Mouse (Mus musculus): ENCODE measurements around the gene Pik3r2. TPM values are rescaled to one million over a fixed set of nuclear protein-coding genes. Genes with fewer than 3 reads are reported as not detected.

The Pik3r2 gene
- polyA plus RNA-seq, 1 experiment from 2014 or later: 61.6 TPM

- no peak overlapping the region for H3K27ac ChIP-seq (ENCODE audit: low read depth, low read length)
- H3K4me1 ChIP-seq (replicated peaks; ENCODE audit: control insufficient read depth, insufficient read depth, low read length): peaks cover 11% of the 10 kb centered on the region; the same call in 1 of the 2 replicates
- peak overlapping the region; percentile 48 for H3K9ac ChIP-seq (ENCODE audit: low read length)
- H3K9me3 ChIP-seq (ENCODE audit: control insufficient read depth, low read length): no peaks in the 10 kb centered on the region
- peak; percentile 68 for DNase-seq (ENCODE audit: low spot score)
- no peak for ATAC-seq (replicated peaks; ENCODE audit: low FRiP score)
- peak overlapping the region; percentile 46 for H3K4me3 ChIP-seq (ENCODE audit: low read depth, low read length)
- H3K27me3 ChIP-seq (ENCODE audit: control insufficient read depth, insufficient read depth, low read length): peaks cover 31% of the 10 kb centered on the region
- 1% methylated on average over 45 of the region's 47 CpGs for WGBS
- H3K36me3 ChIP-seq (ENCODE audit: control insufficient read depth, insufficient read depth, low read length): no peaks in the 10 kb centered on the region
- peak overlapping the region; percentile 84 for H3K4me2 ChIP-seq (ENCODE audit: low read depth, low read length, severe bottlenecking)
Measured at GRCm38 (mm10) chr8:70803761-70804480, 27.4 kb upstream of the Pik3r2 start.

- Histone ChIP-seq H3K4me3 (ENCODE audit: low read depth, low read length) (no peak overlapping the region), H3K4me1 (replicated peaks; ENCODE audit: control insufficient read depth, insufficient read depth, low read length) (peaks cover 13% of the 10 kb centered on the region; the same call in 1 of the 2 replicates), H3K27me3 (ENCODE audit: control insufficient read depth, insufficient read depth, low read length) (peaks cover 40% of the 10 kb centered on the region), H3K9ac (ENCODE audit: low read length) (no peak overlapping the region), H3K27ac (ENCODE audit: low read depth, low read length) (no peak overlapping the region), H3K36me3 (ENCODE audit: control insufficient read depth, insufficient read depth, low read length) (no peaks in the 10 kb centered on the region), H3K4me2 (ENCODE audit: low read depth, low read length, severe bottlenecking) (no peak overlapping the region), H3K9me3 (ENCODE audit: control insufficient read depth, low read length) (no peaks in the 10 kb centered on the region)
- 72% methylated on average over 11 of the region's 11 CpGs for WGBS
- DNase-seq (ENCODE audit: low spot score) (no peak), ATAC-seq (replicated peaks; ENCODE audit: low FRiP score) (no peak)
Measured at GRCm38 (mm10) chr8:70802786-70803510, 26.4 kb upstream of the Pik3r2 start.

- WGBS: 86% methylated on average over 1 of the region's 1 CpGs
- peaks cover 42% of the 10 kb centered on the region for H3K27me3 ChIP-seq (ENCODE audit: control insufficient read depth, insufficient read depth, low read length)
- no peak overlapping the region for H3K9ac ChIP-seq (ENCODE audit: low read length)
- no peaks in the 10 kb centered on the region for H3K9me3 ChIP-seq (ENCODE audit: control insufficient read depth, low read length)
- H3K27ac ChIP-seq (ENCODE audit: low read depth, low read length): no peak overlapping the region
- DNase-seq (ENCODE audit: low spot score) (no peak), ATAC-seq (replicated peaks; ENCODE audit: low FRiP score) (no peak)
- H3K4me1 ChIP-seq (replicated peaks; ENCODE audit: control insufficient read depth, insufficient read depth, low read length): peaks cover 18% of the 10 kb centered on the region; the same call in 1 of the 2 replicates
- no peaks in the 10 kb centered on the region for H3K36me3 ChIP-seq (ENCODE audit: control insufficient read depth, insufficient read depth, low read length)
- no peak overlapping the region for H3K4me3 ChIP-seq (ENCODE audit: low read depth, low read length)
- H3K4me2 ChIP-seq (ENCODE audit: low read depth, low read length, severe bottlenecking): no peak overlapping the region
Measured at GRCm38 (mm10) chr8:70801830-70802229, 25.3 kb upstream of the Pik3r2 start.

GRCm38 (mm10) chr8:70801156-70801555 is 24.6 kb upstream of the Pik3r2 start:
- Histone ChIP-seq H3K27me3 (ENCODE audit: control insufficient read depth, insufficient read depth, low read length) (peaks cover 42% of the 10 kb centered on the region), H3K4me2 (ENCODE audit: low read depth, low read length, severe bottlenecking) (no peak overlapping the region), H3K9me3 (ENCODE audit: control insufficient read depth, low read length) (no peaks in the 10 kb centered on the region), H3K36me3 (ENCODE audit: control insufficient read depth, insufficient read depth, low read length) (no peaks in the 10 kb centered on the region), H3K4me3 (ENCODE audit: low read depth, low read length) (no peak overlapping the region), H3K9ac (ENCODE audit: low read length) (no peak overlapping the region), H3K27ac (ENCODE audit: low read depth, low read length) (no peak overlapping the region), H3K4me1 (replicated peaks; ENCODE audit: control insufficient read depth, insufficient read depth, low read length) (peaks cover 22% of the 10 kb centered on the region; the same call in 1 of the 2 replicates)
- DNase-seq (ENCODE audit: low spot score) (no peak), ATAC-seq (replicated peaks; ENCODE audit: low FRiP score) (no peak)
- 40% methylated on average over 15 of the region's 15 CpGs for WGBS

- H3K4me1 ChIP-seq (replicated peaks; ENCODE audit: control insufficient read depth, insufficient read depth, low read length): peaks cover 23% of the 10 kb centered on the region; the same call in 1 of the 2 replicates
Measured at GRCm38 (mm10) chr8:70800648-70801047, 24.1 kb upstream of the Pik3r2 start.

GRCm38 (mm10) chr8:70798281-70798680 is 21.8 kb upstream of the Pik3r2 start:
- H3K4me1 ChIP-seq (replicated peaks; ENCODE audit: control insufficient read depth, insufficient read depth, low read length): peaks cover 16% of the 10 kb centered on the region; the same call in 1 of the 2 replicates
- no peak for DNase-seq (ENCODE audit: low spot score)
- peak overlapping the region; percentile 59; the same call in 1 of the 2 replicates for H3K9ac ChIP-seq (ENCODE audit: low read length)

More at GRCm38 (mm10) chr8:70800648-70801047, 24.1 kb upstream of the Pik3r2 start:
- WGBS: 51% methylated on average over 10 of the region's 10 CpGs
- Histone ChIP-seq H3K4me2 (ENCODE audit: low read depth, low read length, severe bottlenecking) (no peak overlapping the region), H3K36me3 (ENCODE audit: control insufficient read depth, insufficient read depth, low read length) (no peaks in the 10 kb centered on the region), H3K9ac (ENCODE audit: low read length) (no peak overlapping the region), H3K4me3 (ENCODE audit: low read depth, low read length) (no peak overlapping the region), H3K27ac (ENCODE audit: low read depth, low read length) (no peak overlapping the region), H3K27me3 (ENCODE audit: control insufficient read depth, insufficient read depth, low read length) (peaks cover 40% of the 10 kb centered on the region), H3K9me3 (ENCODE audit: control insufficient read depth, low read length) (no peaks in the 10 kb centered on the region)
- DNase-seq (ENCODE audit: low spot score) (no peak), ATAC-seq (replicated peaks; ENCODE audit: low FRiP score) (no peak)

GRCm38 (mm10) chr8:70797081-70798070 is 20.9 kb upstream of the Pik3r2 start:
- Histone ChIP-seq H3K4me1 (replicated peaks; ENCODE audit: control insufficient read depth, insufficient read depth, low read length) (peaks cover 22% of the 10 kb centered on the region), H3K9ac (ENCODE audit: low read length) (peak overlapping the region; percentile 59), H3K27ac (ENCODE audit: low read depth, low read length) (no peak overlapping the region), H3K36me3 (ENCODE audit: control insufficient read depth, insufficient read depth, low read length) (no peaks in the 10 kb centered on the region), H3K4me2 (ENCODE audit: low read depth, low read length, severe bottlenecking) (peak overlapping the region; percentile 82), H3K27me3 (ENCODE audit: control insufficient read depth, insufficient read depth, low read length) (peaks cover 25% of the 10 kb centered on the region), H3K9me3 (ENCODE audit: control insufficient read depth, low read length) (no peaks in the 10 kb centered on the region), H3K4me3 (ENCODE audit: low read depth, low read length) (peak overlapping the region; percentile 58)
- 1% methylated on average over 55 of the region's 57 CpGs for WGBS
- DNase-seq (ENCODE audit: low spot score): peak; percentile 96
- peak; percentile 86 for ATAC-seq (replicated peaks; ENCODE audit: low FRiP score)

More at GRCm38 (mm10) chr8:70798281-70798680, 21.8 kb upstream of the Pik3r2 start:
- WGBS: 12% methylated on average over 15 of the region's 15 CpGs
- Histone ChIP-seq H3K36me3 (ENCODE audit: control insufficient read depth, insufficient read depth, low read length) (no peaks in the 10 kb centered on the region), H3K9me3 (ENCODE audit: control insufficient read depth, low read length) (no peaks in the 10 kb centered on the region), H3K4me2 (ENCODE audit: low read depth, low read length, severe bottlenecking) (peak overlapping the region; percentile 82), H3K27me3 (ENCODE audit: control insufficient read depth, insufficient read depth, low read length) (peaks cover 28% of the 10 kb centered on the region), H3K4me3 (ENCODE audit: low read depth, low read length) (peak overlapping the region; percentile 58; the same call in 1 of the 2 replicates), H3K27ac (ENCODE audit: low read depth, low read length) (no peak overlapping the region)
- ATAC-seq (replicated peaks; ENCODE audit: low FRiP score): no peak
